Mouse (Mus musculus) monocyte, adult 2 months (primary cell): ENCODE data around the gene Sorbs1.

Experiments
- DNase-seq, 2 experiments: peaks; one replicate each; pipeline ENCODE4 v3.0.0; 2022; ENCODE audit warnings: low spot score in 2 of 2, low read depth in 1 of 2

Gene Sorbs1

DNA sequence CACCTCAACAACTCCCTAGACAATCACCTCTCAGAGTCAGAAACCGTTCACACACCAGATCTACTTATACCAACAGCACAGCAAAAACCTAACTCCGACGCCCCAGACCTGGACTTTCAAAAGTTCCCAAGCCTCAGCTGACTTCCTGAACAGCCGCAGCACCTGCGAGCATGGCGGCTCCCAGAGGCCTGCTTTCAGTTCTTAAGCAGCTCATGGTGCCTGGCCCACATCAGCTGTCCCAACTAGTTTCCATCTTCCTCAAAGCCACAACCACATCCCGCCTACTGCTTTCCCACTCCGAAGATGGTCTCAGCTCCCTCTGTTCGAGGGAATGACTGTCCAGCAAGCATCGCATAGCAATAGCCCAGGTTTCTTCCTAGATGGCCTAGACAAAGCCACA lies 74.7 kb downstream of the Sorbs1 start:
- no peak for DNase-seq

DNA sequence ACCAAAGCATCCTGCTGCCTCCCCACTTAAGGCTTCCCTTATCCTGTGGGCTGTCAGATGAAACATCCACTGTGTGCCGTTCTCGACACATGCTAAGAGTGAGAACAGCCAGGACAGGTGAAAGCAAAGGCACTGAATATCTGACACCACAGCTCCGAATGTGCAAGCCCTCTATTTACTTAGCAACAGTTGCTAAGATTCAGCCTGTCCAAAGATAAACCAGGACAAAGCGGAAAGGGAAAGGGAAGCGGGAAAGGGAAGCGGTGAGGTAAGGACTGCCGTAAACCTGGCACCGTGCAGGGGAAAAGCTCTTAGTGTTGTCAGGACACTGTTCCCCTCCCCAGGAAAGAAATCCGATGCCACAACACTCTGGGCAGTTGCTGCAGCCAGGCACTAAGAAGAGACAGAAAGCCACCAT lies 75.9 kb downstream of the Sorbs1 start:
- DNase-seq: no peak

DNA sequence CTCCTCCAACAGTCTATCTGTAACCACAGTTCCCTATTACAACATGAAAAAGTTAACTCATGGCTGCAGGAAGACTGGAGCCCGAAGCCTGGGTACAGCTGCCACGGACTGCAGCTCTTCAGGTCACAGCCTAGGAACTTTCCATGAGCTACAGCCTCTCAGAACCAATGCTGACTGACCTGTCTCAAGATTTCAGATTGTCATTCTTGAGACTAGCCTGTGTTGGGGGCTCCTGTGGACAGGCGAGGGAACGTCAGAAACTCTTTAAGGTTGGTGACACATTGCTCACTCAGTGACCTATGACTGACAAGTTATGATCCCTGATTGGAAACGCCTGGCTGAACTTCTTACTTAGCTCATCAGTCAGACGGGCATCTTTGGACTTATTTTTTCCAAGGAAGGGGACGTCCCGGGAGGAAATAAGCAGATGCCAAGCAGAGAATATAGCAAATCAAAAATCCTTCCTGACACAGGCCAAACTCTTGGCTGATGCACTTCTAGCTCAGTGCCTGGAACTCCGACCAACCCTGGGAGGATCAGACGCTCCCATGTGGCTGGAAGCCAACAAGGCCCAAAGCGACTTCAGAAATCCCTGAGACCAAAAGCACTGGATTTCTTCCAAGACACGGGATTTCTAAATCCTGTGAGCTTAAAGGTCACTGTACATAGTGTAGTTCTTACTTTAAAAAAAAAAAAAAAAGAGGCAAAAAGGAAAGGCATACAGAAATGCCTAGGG lies 76.9 kb downstream of the Sorbs1 start:
- no peak for DNase-seq

DNA sequence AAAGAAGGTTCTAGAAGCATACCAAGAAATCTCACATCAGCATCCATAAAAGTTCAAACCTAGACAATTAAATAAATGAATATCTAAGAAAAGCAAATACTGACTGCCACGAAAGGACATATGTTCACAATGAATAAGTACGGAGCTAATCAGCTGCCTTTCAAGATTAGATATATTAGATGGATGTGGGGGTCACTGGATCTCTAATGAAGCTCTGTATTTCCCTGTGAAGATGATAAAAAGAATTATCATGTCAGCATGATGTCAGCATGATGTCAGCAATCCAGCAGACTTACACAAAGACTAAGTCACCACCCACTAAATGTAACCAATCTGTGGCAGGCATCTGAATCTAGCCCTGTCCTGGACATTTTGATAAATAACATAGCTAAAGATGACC lies 77.8 kb downstream of the Sorbs1 start:
- DNase-seq: no peak

DNA sequence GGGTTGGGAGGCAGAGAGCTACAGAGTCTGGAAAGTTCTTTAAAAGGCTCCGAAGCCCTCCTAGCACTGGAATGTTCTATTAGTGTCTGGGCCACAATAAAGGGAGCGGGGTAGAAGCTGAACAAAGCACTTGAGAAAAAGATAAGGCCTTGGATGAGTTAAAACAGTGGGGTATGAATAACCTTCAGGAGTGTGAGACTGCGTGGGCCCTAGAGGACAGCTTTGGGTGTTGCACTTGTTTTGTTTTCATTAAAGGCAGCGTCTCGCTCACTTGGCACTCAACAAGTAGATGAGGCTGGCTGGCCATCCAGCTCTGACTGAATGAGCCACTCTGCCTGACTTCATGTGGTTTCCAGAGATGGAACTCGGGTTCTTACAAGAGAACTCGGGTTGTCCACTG lies 78.5 kb downstream of the Sorbs1 start:
- DNase-seq: no peak

DNA sequence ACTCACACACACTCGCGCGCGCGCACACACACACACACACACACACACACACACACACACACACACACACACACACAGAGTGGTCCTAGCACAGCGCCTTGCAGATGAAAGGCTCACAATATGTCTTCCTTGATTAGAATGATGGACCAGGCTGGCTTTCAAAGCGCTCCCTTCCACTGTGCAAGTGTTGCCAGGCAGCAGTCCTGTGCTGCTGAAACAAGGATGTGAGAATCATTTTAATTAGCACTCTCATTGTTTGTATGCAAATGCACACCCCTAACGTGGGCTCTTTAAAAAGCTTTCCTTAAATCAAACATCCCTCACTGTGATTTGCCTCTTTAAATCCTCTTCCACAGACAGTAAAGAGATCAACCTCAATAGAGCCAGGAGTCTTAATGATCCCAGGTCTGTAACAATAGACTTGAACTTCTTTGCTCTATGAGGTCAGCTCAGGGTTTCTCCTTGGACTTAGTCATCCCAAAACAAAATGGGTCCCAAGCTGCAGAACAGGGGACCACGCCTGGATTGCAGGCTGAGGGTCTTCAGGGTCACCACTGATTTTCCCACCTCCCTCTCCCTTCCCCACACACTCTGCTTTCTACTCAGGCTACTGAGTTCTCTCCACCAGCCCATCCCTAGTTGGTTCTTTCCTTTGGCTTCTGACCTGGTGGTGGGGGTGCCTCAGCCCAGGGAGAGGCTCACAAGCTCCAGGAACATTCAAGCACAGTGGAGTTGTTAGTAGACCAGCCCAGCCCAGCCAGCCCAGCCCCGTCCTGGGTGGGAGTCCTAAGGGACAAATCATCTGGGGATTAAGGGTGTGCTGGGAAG lies 79.3 kb downstream of the Sorbs1 start:
- DNase-seq: no peak

DNA sequence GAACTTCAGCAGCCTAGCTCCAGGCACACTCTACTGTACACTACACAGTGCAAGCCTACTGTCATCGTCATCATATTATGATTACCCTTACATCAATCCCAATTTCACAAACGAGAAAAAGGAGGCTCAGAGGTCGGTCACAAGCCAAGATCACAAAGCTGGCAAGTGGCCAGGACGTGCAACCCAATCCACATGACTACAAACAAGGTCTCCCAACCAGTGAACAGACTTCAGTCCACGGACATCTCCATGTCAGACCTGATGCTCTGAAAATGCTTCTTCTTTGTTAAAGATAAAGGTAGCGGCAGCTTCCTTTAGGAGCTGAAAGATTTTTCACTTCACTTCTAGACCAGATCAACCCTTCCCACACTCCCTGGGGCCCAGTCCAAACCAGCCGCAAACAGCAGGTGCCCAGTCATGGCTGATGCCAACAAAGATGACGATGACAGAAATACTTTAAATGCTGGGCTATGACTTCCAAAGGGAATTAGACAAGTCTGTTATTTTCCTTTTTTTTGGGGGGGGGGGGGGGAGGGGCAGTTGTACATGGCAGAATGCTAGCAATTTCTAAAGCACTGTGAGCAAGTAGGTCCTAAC lies 80.2 kb downstream of the Sorbs1 start:
- DNase-seq: no peak

DNA sequence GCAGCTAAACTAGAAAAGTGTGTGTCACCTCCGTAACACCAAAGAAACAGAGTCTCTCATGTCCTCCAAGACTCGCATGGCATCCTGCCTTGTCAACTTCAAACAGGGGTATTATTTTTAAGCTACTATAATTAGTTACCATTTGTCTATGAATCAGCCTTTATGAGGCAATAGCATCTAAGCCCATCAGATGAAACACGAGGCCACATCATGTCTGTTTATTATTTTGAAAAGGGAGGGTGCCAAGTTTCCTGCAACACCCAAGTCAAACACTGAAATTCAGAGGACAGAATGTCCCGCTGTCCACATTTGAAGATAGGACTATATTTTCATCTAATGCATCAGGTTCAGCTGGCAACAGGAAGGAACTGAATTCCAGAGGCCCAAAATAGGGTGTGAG lies 81.6 kb downstream of the Sorbs1 start:
- DNase-seq: no peak

DNA sequence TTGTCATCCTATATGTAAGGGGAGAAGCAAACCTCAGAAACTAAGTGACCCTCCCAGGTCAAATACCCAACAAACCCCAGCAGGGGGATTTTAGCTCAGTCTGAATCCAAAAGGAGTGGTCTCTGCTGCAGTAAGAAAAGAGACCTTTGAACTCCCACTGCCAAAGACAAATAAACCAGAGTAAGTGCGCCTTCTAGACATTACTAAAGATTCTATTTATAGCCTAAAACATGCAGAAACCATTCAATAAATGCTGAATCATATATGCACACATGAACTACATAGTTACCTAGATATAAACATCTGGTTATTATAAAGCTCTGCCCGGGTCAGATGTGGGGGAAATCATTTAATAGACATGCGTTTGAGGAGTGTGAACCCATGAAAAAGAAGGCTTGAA lies 84.0 kb downstream of the Sorbs1 start:
- no peak for DNase-seq

DNA sequence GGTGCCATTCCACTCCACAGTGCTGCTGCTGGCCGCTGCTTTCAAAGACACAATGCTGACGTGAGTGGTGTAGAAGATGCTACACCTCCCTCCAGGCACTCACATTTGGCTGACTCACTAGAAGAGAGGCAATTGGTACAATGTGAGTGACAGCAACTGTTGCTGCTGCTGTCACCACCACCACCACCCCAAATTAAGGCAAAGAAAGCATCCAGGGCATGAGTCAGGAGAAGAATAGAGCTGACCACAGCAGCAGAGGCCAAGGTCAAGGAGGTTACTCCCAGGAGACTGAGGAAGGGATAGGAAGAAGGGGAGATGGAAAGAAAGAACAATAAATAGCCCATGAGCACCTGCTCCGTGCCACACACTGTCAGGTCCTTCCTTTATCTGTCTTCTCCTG lies 84.4 kb downstream of the Sorbs1 start:
- no peak for DNase-seq

DNA sequence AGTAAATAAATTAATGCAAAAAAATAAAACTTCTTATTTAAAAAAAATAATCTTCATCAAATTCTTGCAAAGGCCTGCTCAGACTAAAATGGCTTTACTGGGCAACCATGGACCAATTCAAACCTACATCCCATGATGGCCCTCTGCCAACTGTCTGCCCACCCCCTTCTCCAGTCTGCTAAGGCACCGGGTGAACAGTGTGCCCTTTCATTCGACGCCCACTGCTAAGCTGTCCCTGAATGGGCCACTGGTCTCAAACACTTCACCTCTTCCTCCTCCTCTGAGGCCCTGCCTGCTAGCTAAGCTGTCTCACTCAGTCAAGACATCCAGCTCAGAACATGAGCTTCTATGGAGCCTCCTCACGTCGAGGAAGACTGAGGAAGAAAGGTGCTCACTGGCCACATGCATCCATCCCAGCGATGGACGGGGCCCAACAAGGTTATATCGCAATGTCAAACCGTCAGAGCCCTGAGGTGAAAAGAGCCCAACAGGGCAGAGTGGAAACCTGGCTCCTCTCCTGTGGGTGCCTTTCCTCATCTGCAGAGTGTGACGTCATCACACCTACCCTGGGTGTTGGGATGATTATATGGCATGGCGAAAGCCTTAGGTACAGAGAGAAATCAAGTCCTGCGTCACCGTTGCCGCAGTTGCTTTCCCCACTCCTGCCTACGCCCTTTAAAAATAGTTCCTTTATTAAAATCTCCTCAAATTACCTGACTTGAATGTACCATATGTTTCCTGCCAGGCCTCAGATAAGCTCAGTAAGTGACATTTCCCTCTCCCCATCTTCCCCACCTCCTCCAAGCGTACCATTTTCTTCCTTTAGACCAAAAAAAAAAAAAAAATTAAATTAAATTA lies 87.2 kb downstream of the Sorbs1 start:
- DNase-seq: no peak

DNA sequence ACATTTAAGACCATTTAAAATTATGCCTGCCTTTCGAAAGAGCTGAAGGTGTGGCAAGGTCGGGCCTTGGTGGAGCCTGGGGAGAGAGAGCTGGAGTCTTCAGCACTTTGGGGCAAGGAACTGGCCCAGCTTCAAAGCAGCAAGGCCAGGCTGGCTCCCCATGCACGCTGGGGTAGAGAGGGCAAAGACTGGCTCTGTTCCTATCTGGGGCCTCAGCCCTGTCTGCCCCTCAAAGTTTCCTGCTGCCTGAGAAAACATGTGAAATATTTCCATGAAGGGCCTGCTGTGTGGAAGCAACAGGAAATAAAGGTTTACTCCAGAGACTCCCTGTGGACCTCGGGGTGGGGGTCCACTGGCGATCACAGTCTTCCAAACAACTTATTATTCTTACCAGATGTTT lies 88.3 kb downstream of the Sorbs1 start:
- no peak for DNase-seq

DNA sequence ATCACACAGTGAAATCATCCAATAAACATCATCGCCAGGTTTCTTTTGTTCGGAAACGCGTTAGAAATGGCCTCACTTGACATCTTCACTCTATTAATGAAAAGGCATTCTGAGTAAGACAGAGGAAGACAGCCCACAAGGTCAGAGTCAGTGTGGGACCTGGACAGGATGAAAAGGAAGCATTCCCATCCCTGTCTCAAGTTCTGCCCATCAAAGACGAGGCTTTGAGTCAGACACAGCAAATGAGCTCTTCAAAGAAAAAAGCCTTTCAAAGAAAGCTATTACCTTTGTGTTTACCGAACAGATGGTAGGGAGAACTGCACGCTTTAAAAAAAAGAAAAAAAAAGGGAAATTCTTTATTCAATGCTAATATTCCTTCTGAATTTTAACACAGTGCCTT lies 92.5 kb downstream of the Sorbs1 start:
- no peak for DNase-seq

DNA sequence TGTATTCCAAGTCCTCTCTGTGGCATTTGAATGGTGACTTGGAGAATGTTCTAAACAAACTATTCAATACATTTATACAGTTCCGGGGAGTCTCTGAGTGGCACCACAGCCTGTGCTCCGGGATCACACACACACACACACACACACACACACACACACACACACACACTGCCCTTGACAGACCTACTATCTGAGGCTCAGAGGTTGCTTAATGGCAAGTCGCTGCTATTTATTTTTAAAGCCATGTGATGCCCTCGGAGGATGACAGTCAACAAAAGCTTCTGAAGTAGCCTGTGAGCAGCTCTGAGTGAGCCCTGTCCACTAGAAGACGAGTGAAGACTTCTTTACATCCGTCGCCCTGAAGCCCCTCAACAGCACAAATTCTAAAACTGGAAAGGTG lies 94.3 kb downstream of the Sorbs1 start:
- no peak for DNase-seq

DNA sequence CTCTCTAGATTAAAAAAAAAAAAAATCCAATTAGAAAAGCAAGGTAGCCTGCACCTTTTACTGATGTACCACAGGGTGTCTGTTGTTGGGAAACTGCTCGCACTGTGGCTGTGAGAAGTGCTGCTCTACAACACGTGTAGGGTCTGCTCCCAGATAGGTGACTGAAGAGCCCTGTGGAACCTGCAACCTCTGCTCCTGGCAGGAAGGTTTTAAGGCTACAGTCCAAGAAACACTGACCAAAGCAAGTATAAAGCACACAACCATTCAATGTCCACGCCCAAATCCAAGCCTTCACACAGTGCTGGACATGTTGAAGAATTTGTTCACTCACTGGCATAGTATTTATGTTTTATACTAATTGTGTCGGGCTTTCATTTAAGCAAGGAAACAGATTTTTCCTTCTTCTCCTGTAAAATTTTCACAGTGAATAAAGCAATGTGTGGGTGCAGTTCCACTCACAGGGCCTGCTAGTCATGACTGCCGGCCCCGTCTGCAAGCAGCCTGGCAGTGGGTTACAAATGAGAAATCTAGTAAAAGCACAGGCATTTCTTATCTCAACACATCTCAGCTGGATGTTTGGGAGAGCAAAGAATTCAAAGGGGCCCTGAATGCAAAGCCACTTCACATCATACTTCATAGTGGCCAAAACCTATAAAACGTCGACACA lies 96.3 kb downstream of the Sorbs1 start:
- no peak for DNase-seq

DNA sequence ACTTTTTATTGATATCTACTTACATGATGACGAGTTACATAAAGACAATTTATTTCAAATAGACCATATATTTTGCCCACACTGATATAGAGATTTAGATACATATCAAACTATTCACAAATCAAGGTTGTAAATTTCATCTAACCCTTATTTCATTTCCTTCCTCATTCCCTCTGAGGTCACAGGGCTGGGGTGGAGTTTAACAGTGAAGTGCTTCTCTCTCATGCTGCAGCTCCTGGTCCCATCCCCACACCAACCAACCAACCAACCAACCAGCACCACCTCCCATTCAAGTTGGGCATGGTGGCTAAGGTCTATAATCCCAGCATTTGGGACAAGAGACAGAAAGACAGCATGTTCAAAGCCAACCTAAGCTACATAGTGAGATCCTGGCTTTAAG lies 97.9 kb downstream of the Sorbs1 start:
- no peak for DNase-seq

DNA sequence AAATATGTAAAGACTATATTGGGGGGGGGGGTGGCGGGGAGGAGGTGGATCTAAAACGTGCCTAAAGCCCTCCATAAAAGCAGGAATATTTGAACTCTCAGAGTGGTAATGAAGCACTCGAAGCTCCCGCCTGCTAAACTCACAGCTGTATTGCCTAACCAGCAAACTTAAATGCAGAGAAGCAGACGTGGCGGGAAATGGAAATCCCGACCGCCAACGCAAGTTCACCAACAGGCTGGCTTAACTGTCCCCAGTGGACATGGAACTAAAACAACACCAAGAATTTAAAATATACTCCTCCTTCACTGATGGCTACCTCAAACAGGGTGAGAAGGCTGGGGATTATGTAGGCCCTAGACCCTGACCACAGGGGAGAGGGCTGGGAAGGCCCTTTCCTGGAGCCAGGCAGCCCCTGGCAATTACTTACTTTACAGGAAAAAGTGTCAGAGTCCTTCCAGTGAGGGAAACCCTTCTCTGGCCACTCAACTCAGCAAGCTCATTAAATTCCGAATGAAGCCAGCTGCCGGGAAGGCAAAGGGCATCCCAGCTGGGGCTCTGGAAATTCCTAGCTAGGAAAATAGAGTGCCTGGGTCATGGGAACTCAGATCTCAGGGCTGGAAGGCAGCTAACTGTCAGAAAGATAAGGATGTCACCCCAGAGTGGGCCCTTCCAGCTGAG lies 98.6 kb downstream of the Sorbs1 start:
- DNase-seq: no peak

DNA sequence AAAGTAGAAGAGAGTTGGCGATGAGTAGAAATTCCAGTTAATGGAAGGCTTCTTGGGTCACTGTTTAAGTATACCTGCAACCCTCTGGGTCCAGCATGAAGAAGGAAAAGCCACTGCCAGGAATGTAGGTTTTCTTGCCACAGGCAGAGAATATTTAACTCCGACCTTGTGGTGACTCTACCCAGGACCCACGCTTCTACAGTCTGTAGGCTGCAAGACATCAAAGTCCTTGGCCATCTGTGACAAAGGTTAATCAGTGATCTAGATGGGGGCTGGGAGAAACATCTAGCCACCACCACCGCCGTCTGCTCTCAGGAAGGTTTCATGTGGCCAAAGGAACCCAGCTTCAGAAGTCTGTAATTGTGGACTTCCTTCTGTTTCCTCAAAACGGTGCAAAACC lies 99.2 kb downstream of the Sorbs1 start:
- DNase-seq: no peak

DNA sequence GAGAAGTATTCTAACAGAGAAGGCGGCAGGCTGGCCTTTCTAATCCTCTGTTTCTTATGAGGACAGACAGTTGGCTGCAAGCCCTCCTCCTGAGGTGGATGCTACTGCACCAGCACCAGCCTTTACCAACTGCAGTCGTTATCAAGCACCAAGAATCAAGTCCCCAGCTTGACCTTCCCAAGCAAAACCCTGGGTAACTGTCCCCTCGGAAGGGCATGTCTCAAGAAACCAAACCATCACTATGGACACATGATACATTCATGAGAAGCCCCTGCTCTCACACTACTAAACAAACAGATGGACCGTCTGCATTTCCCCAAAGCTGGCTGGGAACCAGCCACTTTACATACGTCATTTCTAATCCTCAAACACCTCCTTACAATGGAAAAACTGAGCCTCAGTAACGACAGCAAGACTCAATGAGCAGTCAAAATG lies 102.2 kb downstream of the Sorbs1 start:
- no peak for DNase-seq

DNA sequence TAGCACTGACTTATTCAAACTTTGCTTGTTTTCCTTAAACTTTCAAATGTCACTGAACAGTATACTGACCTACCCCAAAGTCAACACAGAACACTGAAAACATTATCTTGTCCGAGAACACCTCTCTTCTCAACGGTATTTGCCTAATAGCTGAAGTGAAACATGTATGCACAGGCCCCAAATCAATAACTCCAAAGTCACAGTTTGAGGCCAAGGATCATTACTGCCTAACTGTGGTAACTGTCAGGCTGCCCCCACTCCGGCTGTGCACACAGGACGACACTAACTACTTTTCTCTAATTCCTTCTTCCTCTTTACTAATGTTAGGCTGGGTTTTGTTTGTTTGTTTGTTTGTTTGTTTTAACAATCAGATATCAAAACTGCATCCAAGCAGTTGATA lies 103.1 kb downstream of the Sorbs1 start:
- no peak for DNase-seq
